Mouse (Mus musculus) hindbrain, embryonic 16.5 days (tissue): ENCODE data around the gene Ppp2r5c. TPM values are rescaled to one million over a fixed set of nuclear protein-coding genes. Genes with fewer than 3 reads are reported as not detected.

Experiments used
- ATAC-seq: fragments of 200-750 bp; cut with Nextera tagmentation; 2 replicates; pipeline ENCODE4 v1.8.0; 2017; ENCODE audit warnings: moderate TSS enrichment, moderate library complexity
- H3K27ac ChIP-seq: fragments of 300-500 bp; sonication (generic); 2 replicates; pipeline ENCODE4 v1.5.1; 2014; ENCODE audit warnings: low read depth, mild to moderate bottlenecking, control low read depth, low read length, moderate library complexity
- H3K27me3 ChIP-seq: fragments of 300-500 bp; sonication (generic); replicated peaks from 2 replicates; pipeline ENCODE4 v1.6.1; 2014; ENCODE audit warnings: low read length; ENCODE audit not compliant: control insufficient read depth, insufficient read depth
- H3K36me3 ChIP-seq: fragments of 300-500 bp; sonication (generic); 2 replicates; pipeline ENCODE4 v1.6.1; 2014; ENCODE audit warnings: mild to moderate bottlenecking, low read length, moderate library complexity, mixed read lengths; ENCODE audit not compliant: control insufficient read depth, insufficient read depth
- H3K4me1 ChIP-seq: fragments of 300-500 bp; sonication (generic); 2 replicates; pipeline ENCODE4 v1.6.1; 2014; ENCODE audit warnings: low read depth, low read length; ENCODE audit not compliant: control insufficient read depth, insufficient read depth
- H3K4me2 ChIP-seq: fragments of 300-500 bp; sonication (generic); 2 replicates; pipeline ENCODE4 v1.6.1; 2014; ENCODE audit warnings: mild to moderate bottlenecking, low read length, control low read depth, moderate library complexity
- H3K4me3 ChIP-seq: fragments of 300-500 bp; sonication (generic); 2 replicates; pipeline ENCODE4 v1.5.1; 2014; ENCODE audit warnings: mild to moderate bottlenecking, low read length, control low read depth, moderate library complexity
- H3K9ac ChIP-seq: fragments of 300-500 bp; sonication (generic); 2 replicates; pipeline ENCODE4 v1.6.1; 2014; ENCODE audit warnings: low read depth, mild to moderate bottlenecking, control low read depth, low read length, moderate library complexity
- H3K9me3 ChIP-seq: fragments of 300-500 bp; sonication (generic); 2 replicates; pipeline ENCODE4 v1.6.1; 2014; ENCODE audit warnings: mild to moderate bottlenecking, low read length, moderate library complexity; ENCODE audit not compliant: control insufficient read depth
- WGBS: fragments of 180-500 bp; shearing (Covaris S2); extraction: QIAGEN DNeasy Blood & Tissue Kit; methylation state at CpG from one replicate; pipeline ENCODE4 v1.1.7; 2014; 5-methylcytosine and 5-hydroxymethylcytosine counted together
- polyA plus RNA-seq: library from polyadenylated mRNA; unstranded; fragments of >200 nt; fragmentation: Nextera tagmentation; extraction: Ambion mirVana; gene quantifications from 2 replicates; pipeline ENCODE4 v1.2.1, GENCODE M21; 2015

Gene Ppp2r5c
- polyA plus RNA-seq, 1 experiment from 2014 or later: 136 TPM

DNA sequence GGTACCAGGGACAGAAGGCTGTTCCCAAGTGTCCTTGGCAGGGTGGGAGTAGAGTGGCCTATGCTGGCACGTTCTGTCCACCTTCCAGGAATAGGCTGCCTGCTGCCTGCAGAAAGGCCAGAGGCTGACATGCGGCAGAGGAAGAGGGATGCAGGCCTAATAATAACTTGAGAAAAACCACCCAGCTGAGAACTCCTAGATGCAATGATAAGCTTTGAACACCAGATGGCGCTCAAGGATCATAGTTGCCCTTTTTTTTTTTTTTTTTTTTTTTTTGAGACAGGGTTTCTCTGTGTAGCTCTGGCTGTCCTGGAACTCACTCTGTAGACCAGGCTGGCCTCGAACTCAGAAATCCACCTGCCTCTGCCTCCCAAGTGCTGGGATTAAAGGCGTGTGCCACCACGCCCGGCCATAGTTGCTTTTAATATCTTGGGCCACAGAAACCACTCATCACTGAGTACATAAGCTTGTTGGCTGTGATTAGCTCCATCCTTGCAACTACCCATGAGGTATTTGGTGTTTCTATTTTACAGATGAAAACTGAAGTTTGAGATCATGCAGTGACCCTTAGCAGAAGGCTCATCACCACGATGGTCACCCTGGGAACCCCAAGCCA, 28.1 kb upstream of the Ppp2r5c start:
- H3K4me3 ChIP-seq: no peak overlapping the region
- no peak overlapping the region for H3K27ac ChIP-seq
- no peaks in the 10 kb centered on the region for H3K27me3 ChIP-seq
- no peaks in the 10 kb centered on the region for H3K36me3 ChIP-seq
- peak; percentile 55 for ATAC-seq
- no peak overlapping the region for H3K9ac ChIP-seq
- no peaks in the 10 kb centered on the region for H3K9me3 ChIP-seq
- no peaks in the 10 kb centered on the region; the same call in 1 of the 2 replicates for H3K4me1 ChIP-seq
- no peak overlapping the region for H3K4me2 ChIP-seq
- 37% methylated on average over 8 of the region's 8 CpGs for WGBS

DNA sequence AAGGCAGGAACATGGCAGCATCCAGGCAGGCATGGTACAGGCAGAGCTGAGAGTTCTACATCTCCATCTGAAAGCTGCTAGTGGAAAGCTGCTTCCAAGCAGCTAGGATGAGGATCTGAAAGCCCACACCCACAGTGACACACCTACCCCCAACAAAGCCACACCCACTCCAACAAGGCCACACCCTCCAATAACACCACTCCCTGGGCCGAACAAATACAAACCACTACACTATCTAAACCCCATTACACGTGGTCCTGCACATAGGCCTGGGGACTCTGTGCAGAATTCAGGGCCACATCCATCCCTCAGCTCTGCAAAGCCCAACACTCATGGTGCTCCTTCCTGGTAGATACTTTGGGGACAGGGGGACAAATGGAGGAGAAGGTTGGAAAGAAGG, 27.0 kb upstream of the Ppp2r5c start:
- WGBS: 74% methylated on average over 2 of the region's 2 CpGs
- ATAC-seq: no peak

DNA sequence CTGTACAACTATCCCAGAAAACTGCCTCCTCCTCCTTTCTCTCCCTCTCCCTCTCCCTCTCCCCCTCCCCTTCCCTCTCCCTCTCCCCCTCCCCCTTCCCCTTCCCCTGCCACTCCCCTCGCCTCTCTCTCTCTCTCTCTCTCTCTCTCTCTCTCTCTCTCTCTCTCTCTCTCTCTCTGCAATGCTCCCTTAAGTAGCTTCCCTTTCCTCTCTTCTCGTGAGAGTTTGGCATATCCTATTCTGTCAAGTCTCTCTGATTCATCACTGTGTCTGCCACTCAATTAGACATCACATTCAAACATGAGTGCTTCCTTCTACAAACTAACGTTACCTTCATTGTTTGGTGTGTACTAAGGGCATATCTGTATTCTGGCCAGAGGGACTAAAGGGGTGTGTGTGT, 25.6 kb upstream of the Ppp2r5c start:
- H3K4me2 ChIP-seq: no peak overlapping the region
- WGBS: 57% methylated on average over 3 of the region's 3 CpGs
- no peaks in the 10 kb centered on the region; the same call in 1 of the 2 replicates for H3K4me1 ChIP-seq
- H3K9me3 ChIP-seq: no peaks in the 10 kb centered on the region
- H3K27me3 ChIP-seq: no peaks in the 10 kb centered on the region
- no peak for ATAC-seq
- no peak overlapping the region for H3K27ac ChIP-seq
- H3K4me3 ChIP-seq: no peak overlapping the region
- H3K36me3 ChIP-seq: no peaks in the 10 kb centered on the region
- no peak overlapping the region for H3K9ac ChIP-seq

More for the DNA sequence above, 27.0 kb upstream of the Ppp2r5c start:
- Histone ChIP-seq H3K4me1 (no peaks in the 10 kb centered on the region; the same call in 1 of the 2 replicates), H3K27ac (no peak overlapping the region), H3K4me3 (no peak overlapping the region), H3K4me2 (no peak overlapping the region), H3K27me3 (no peaks in the 10 kb centered on the region), H3K36me3 (no peaks in the 10 kb centered on the region), H3K9me3 (no peaks in the 10 kb centered on the region), H3K9ac (no peak overlapping the region)

DNA sequence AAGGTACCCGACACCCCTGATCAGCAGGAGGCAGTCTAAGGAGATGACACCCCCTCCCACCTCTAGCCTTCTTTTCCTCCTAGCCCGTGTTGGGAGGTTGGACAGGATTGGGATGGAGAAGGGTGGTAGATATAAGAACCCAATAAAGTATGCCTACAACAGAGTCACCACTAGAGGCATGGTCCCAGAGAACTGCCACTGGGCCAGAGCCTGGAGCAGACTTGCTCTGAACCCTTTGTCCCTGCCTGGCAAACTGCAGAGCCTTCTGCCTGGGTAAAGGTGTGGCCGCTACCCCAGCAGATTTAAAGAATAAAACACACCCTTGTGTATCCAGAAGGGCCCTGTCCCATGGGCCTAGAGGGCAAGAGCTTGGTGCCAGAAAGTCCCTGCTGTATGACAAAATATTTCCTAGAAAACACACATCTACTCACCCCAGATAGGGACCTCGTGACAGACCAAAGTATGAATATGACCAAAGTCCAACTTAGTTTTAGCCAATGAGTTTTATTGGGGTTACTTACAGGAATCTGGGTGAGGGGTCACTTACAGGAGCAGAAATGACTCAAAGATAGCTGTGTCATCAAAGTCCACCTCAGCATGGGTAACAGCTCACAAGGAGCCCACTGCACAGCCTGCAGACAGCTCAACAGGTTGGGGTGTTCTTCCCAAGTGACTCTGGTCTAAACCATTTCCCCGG, 22.8 kb upstream of the Ppp2r5c start:
- no peak for ATAC-seq
- no peaks in the 10 kb centered on the region for H3K4me1 ChIP-seq
- no peaks in the 10 kb centered on the region for H3K9me3 ChIP-seq
- no peak overlapping the region for H3K4me3 ChIP-seq
- H3K27me3 ChIP-seq: no peaks in the 10 kb centered on the region
- 78% methylated on average over 5 of the region's 5 CpGs for WGBS
- no peak overlapping the region for H3K9ac ChIP-seq
- H3K27ac ChIP-seq: no peak overlapping the region
- no peaks in the 10 kb centered on the region for H3K36me3 ChIP-seq
- H3K4me2 ChIP-seq: no peak overlapping the region

DNA sequence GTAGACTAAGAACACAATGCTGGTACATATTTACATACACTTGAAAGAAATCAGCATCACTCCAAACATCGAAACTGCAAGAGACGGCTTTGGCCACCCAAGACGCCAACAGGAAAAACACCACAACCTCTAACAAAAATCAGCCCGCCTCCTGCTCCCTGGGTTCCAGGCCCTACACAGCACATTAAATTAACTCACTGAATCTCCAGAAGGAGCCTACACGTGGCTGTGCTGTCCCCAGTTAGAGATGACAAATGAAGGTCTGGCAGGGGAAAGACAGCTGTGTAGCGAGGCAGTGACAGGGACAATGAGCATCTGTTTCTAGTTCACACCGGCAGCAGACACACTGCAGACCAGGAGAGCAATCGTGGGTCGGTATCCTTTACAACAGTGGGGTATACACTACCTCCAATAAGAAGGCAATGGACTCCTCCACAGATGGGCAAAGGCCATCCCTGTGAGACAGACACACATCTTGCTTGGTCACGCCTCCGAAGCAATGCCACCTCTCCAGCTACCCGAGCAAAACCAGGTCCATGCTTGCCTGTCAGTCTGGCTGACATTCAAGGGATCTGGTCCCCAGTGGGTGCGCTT, 20.4 kb upstream of the Ppp2r5c start:
- no peak for ATAC-seq
- Histone ChIP-seq H3K4me3 (no peak overlapping the region), H3K27ac (no peak overlapping the region), H3K27me3 (no peaks in the 10 kb centered on the region), H3K4me1 (no peaks in the 10 kb centered on the region), H3K9me3 (no peaks in the 10 kb centered on the region), H3K9ac (no peak overlapping the region), H3K4me2 (no peak overlapping the region), H3K36me3 (no peaks in the 10 kb centered on the region)
- WGBS: 65% methylated on average over 13 of the region's 13 CpGs

DNA sequence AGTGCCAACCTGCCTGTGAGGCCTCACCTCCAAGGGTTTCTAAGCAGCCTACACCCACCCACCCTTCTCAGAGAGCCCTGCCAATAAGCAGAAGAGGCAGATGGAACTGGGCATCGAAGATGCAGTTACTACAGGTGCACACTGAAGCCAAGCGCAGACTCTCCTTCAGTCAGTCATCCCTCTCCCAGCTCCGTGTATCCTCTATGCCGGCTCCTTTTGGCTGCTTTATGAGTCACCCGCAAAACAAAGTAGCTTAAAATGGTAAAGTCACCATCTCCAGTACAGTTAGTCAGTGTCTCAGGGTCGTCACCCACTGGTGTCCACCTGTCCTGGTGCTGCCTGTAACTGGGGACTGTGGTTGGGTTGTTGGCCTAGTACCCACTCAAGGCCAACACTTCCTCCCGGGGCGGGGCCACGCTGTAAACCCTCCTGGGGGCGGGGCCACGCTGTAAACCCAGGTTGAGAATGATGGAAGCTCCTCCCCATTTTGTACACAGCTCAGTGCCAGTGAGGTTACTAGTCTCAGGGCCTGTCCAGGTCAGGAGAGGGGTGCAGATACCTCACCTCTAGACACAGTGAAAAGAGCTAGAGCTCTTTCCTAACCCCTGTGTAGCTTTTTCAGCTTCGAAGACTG, 17.5 kb upstream of the Ppp2r5c start:
- Histone ChIP-seq H3K4me2 (no peak overlapping the region), H3K9me3 (no peaks in the 10 kb centered on the region), H3K36me3 (no peaks in the 10 kb centered on the region), H3K9ac (no peak overlapping the region), H3K27me3 (no peaks in the 10 kb centered on the region), H3K4me1 (no peaks in the 10 kb centered on the region), H3K4me3 (no peak overlapping the region), H3K27ac (no peak overlapping the region)
- ATAC-seq: no peak
- WGBS: 71% methylated on average over 12 of the region's 12 CpGs

DNA sequence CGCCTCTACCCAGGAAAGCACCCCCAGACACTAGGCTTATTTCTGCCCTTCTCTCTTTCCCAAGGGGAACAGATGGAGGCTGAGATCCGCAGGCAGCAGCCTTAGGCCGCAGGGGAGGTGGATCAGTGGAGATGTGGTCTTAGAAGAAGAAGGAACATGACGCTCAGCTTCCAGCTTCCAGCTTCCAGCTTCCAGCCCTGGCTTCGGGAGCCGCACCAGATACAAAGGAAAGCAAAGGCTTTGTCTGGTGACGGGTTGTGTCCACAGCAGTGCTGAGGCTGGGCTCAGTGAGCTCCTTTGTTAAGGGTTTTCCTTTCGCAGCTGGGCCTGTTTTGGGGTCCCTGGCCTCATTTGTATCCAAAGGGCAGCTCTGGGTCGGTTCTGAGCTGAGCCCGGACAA, 16.9 kb upstream of the Ppp2r5c start:
- H3K9ac ChIP-seq: no peak overlapping the region; the same call in 1 of the 2 replicates

DNA sequence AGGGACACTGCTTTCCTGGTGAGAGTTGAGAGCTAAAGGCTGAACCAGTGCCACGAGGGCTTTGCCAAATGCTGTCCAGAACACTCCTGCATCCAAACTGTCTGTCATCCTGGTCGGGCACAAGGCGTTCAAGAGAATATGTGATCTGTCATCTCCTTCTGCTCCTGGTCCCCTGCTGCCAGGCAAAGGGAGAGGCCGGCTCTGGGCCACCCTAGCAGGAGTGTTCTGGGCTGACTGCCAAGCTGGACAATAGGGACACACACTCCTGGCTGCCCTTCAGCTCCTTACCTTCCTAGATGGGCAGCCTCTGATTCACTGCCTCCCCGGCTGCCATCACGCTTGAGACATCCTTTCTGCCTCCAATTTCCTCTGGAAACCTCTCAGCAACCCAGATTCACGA, 15.1 kb upstream of the Ppp2r5c start:
- no peak; the same call in 1 of the 2 replicates for ATAC-seq
- Histone ChIP-seq H3K4me2 (no peak overlapping the region), H3K27me3 (no peaks in the 10 kb centered on the region), H3K9me3 (no peaks in the 10 kb centered on the region), H3K9ac (no peak overlapping the region), H3K4me3 (no peak overlapping the region), H3K27ac (no peak overlapping the region), H3K36me3 (no peaks in the 10 kb centered on the region), H3K4me1 (no peaks in the 10 kb centered on the region)
- WGBS: 30% methylated on average over 7 of the region's 7 CpGs

More for the DNA sequence above, 16.9 kb upstream of the Ppp2r5c start:
- H3K4me2 ChIP-seq: no peak overlapping the region
- H3K4me3 ChIP-seq: no peak overlapping the region
- H3K9me3 ChIP-seq: no peaks in the 10 kb centered on the region
- H3K27me3 ChIP-seq: no peaks in the 10 kb centered on the region
- WGBS: 42% methylated on average over 10 of the region's 10 CpGs
- H3K27ac ChIP-seq: no peak overlapping the region
- no peaks in the 10 kb centered on the region for H3K36me3 ChIP-seq
- ATAC-seq: no peak
- H3K4me1 ChIP-seq: no peaks in the 10 kb centered on the region
